In the genomic region with DNA sequence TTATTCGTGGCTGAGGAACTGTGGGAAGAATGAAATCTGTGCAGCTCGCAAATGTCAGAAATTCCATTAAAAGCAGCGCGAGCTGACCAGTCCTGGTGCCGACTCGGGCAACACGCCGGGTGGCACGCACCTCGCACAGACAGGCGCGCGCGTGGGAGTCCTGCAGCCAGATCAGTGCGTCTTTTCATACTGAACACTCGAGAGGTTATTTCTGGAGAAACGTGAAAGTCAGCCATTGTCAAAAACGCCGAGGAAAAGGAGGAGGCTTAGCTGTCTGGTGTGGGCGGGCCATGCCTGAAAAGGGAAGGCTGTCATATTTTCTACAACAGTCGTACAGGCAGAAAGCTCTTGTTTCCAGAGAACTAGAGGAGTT, we compare ENCODE assay signal across 8 mouse cellular contexts. TPM values are rescaled to one million over a fixed set of nuclear protein-coding genes. Genes with fewer than 3 reads are reported as not detected.
A peak's percentile ranks its signal among the peaks of the same experiment; 100 is the strongest.
DNase-seq lines count a peak whose midpoint lies in the region; ATAC-seq and TF ChIP-seq lines count a peak whose summit lies in the region.

No protein-coding gene starts in this region.

- intact Hi-C loops in gastrocnemius, adult 2 months (cut with DNase I): no loop called here

- no peaks in the 10 kb centered on the region for H3K36me3 ChIP-seq in hindbrain, embryonic 15.5 days
- no peaks in the 10 kb centered on the region for H3K36me3 ChIP-seq in midbrain, embryonic 12.5 days

- H3K27me3 ChIP-seq in hindbrain, embryonic 15.5 days: no peaks in the 10 kb centered on the region
- H3K27me3 ChIP-seq in midbrain, embryonic 12.5 days: no peaks in the 10 kb centered on the region

- H3K27ac ChIP-seq in gastrocnemius, adult 2 months: peak overlapping the region; percentile 100
- H3K27ac ChIP-seq in hindbrain, embryonic 15.5 days (replicated peaks): peak overlapping the region; percentile 99
- H3K27ac ChIP-seq in midbrain, embryonic 12.5 days (replicated peaks): peak overlapping the region; percentile 98

- H3K4me1 ChIP-seq in hindbrain, embryonic 15.5 days (replicated peaks): peaks cover 39% of the 10 kb centered on the region
- H3K4me1 ChIP-seq in midbrain, embryonic 12.5 days: peaks cover 26% of the 10 kb centered on the region

- peak overlapping the region; percentile 85 for H3K4me3 ChIP-seq in gastrocnemius, adult 2 months
- peak overlapping the region; percentile 97 for H3K4me3 ChIP-seq in hindbrain, embryonic 15.5 days
- peak overlapping the region; percentile 95 for H3K4me3 ChIP-seq in midbrain, embryonic 12.5 days

- no peak for TF ChIP-seq CTCF in gastrocnemius, adult 2 months (IDR thresholded peaks at IDR 0.05)

- ATAC-seq in hindbrain, embryonic 15.5 days (ENCODE audit: low FRiP score, low read depth): no peak
- peak; percentile 34 for ATAC-seq in midbrain, embryonic 12.5 days (ENCODE audit: low FRiP score, low read depth)
- ATAC-seq in activated CD4-positive, CD25-positive, alpha-beta regulatory T cell, adult 4 months: no peak

- peak overlapping the region; percentile 68 for H3K4me2 ChIP-seq in hindbrain, embryonic 15.5 days
- H3K4me2 ChIP-seq in midbrain, embryonic 12.5 days (replicated peaks): peak overlapping the region; percentile 67

- 1% methylated on average over 21 of the region's 21 CpGs for WGBS in hindbrain, embryonic 15.5 days
- 1% methylated on average over 21 of the region's 21 CpGs for WGBS in midbrain, embryonic 12.5 days

- no peak for DNase-seq in gastrocnemius, adult 2 months
- DNase-seq in gastrocnemius, postnatal 25 days: no peak
- DNase-seq in right cerebral cortex, postnatal 14 days: peak; percentile 71
- DNase-seq in right cerebral cortex, adult 18-20 months: no peak
- DNase-seq in adrenal gland, adult 8-10 months: no peak

- peak overlapping the region; percentile 55 for H3K9ac ChIP-seq in hindbrain, embryonic 15.5 days
- peak overlapping the region; percentile 65 for H3K9ac ChIP-seq in midbrain, embryonic 12.5 days (replicated peaks)

- H3K9me3 ChIP-seq in hindbrain, embryonic 15.5 days: no peaks in the 10 kb centered on the region
- H3K9me3 ChIP-seq in midbrain, embryonic 12.5 days: no peaks in the 10 kb centered on the region

RNA-seq across cellular contexts. Expression of gene Rheb, which starts 0.7 kb away (rescaled TPM):
- 10 to 100 TPM; 64.1 to 71.9 TPM for total RNA-seq in gastrocnemius, adult 2 months (2021)
- 10 to 100 TPM; 53.8 to 60.9 TPM for total RNA-seq in gastrocnemius, postnatal 25 days (2021)
- polyA plus RNA-seq in hindbrain, embryonic 15.5 days (2015; fragmentation: Nextera tagmentation; extraction: Ambion mirVana): 230 and 236 TPM in 2 replicates
- 181 and 189 TPM in 2 replicates for polyA plus RNA-seq in midbrain, embryonic 12.5 days (2016; fragmentation: Nextera tagmentation; extraction: Ambion mirVana)
- total RNA-seq in adrenal gland, adult 8-10 months (2022): 10 to 100 TPM; 72.1 to 80.4 (median 78.2) TPM
- polyA plus RNA-seq in activated CD4-positive, CD25-positive, alpha-beta regulatory T cell, adult 4 months (2017; shearing (Covaris generic)): 10 to 100 TPM; 88.1 to 96.5 TPM
